Mouse (Mus musculus): ENCODE measurements at regions not wholly inside any gene's neighbourhood (a gene's known extent, or its start where the extent isn't known, plus 50 kb on each side); places are given as distances from the start of the nearest gene placed in this dataset.

- Histone ChIP-seq H3K9ac (ENCODE audit: insufficient read depth, low read depth, low read length, poor library complexity, severe bottlenecking) (no peak overlapping the region), H3K27ac (ENCODE audit: insufficient read depth, low read depth, low read length, poor library complexity, severe bottlenecking) (no peak overlapping the region), H3K4me3 (ENCODE audit: insufficient read depth in 1 of 2, low read depth in 1 of 2, low read length in 2 of 2, poor library complexity in 1 of 2, severe bottlenecking in 1 of 2) (no peak overlapping the region), H3K36me3 (ENCODE audit: control insufficient read depth, insufficient read depth, low read length, poor library complexity, severe bottlenecking) (no peaks in the 10 kb centered on the region), H3K9me3 (ENCODE audit: control insufficient read depth, insufficient read depth, low read depth, low read length) (no peaks in the 10 kb centered on the region), H3K4me1 (ENCODE audit: control insufficient read depth in 2 of 2, insufficient read depth in 2 of 2, low read length in 2 of 2, poor library complexity in 1 of 2) (peaks cover 10 to 22% of the 10 kb centered on the region in 2 experiments)
- DNase-seq (ENCODE audit: low read depth, low spot score), result no peak
- TF ChIP-seq CHD2 (IDR thresholded peaks at IDR 0.05; ENCODE audit: low read depth, low read length) (no peak), HCFC1 (IDR thresholded peaks at IDR 0.05; ENCODE audit: borderline replicate concordance, insufficient read depth, low read length) (no peak), ZC3H11A (IDR thresholded peaks at IDR 0.05; ENCODE audit: borderline replicate concordance, low read depth, low read length) (no peak), ZNF384 (IDR thresholded peaks at IDR 0.05; ENCODE audit: low read depth, low read length) (no peak), MAFK (IDR thresholded peaks at IDR 0.05; ENCODE audit: insufficient read depth, low read depth, low read length) (no peak)
- in situ Hi-C loops (cut with MboI; ENCODE audit: low sequenced_read_pairs in 2 of 2, unreplicated experiment in 2 of 2), result no loop called here
Observed at GRCm38 (mm10) chr6:100416046-100416445, 128.8 kb upstream of the Rybp start.

- Histone ChIP-seq H3K27ac (ENCODE audit: insufficient read depth, low read depth, low read length, poor library complexity, severe bottlenecking) (no peak overlapping the region), H3K4me3 (ENCODE audit: insufficient read depth in 1 of 2, low read depth in 1 of 2, low read length in 2 of 2, poor library complexity in 1 of 2, severe bottlenecking in 1 of 2) (no peak overlapping the region), H3K36me3 (ENCODE audit: control insufficient read depth, insufficient read depth, low read length, poor library complexity, severe bottlenecking) (no peaks in the 10 kb centered on the region), H3K4me1 (ENCODE audit: control insufficient read depth in 2 of 2, insufficient read depth in 2 of 2, low read length in 2 of 2, poor library complexity in 1 of 2) (peaks cover 7 to 17% of the 10 kb centered on the region in 2 experiments; a peak in 2 of 4 replicates), H3K9ac (ENCODE audit: insufficient read depth, low read depth, low read length, poor library complexity, severe bottlenecking) (no peak overlapping the region), H3K9me3 (ENCODE audit: control insufficient read depth, insufficient read depth, low read depth, low read length) (no peaks in the 10 kb centered on the region)
- DNase-seq (ENCODE audit: low read depth, low spot score), result no peak
- in situ Hi-C loops (cut with MboI; ENCODE audit: low sequenced_read_pairs in 2 of 2, unreplicated experiment in 2 of 2), result no loop called here
- TF ChIP-seq CHD2 (IDR thresholded peaks at IDR 0.05; ENCODE audit: low read depth, low read length) (no peak), MAFK (IDR thresholded peaks at IDR 0.05; ENCODE audit: insufficient read depth, low read depth, low read length) (no peak), ZNF384 (IDR thresholded peaks at IDR 0.05; ENCODE audit: low read depth, low read length) (no peak), HCFC1 (IDR thresholded peaks at IDR 0.05; ENCODE audit: borderline replicate concordance, insufficient read depth, low read length) (no peak), ZC3H11A (IDR thresholded peaks at IDR 0.05; ENCODE audit: borderline replicate concordance, low read depth, low read length) (no peak)
Observed at GRCm38 (mm10) chr6:100415514-100415913, 128.2 kb upstream of the Rybp start.

- Histone ChIP-seq H3K9me3 (ENCODE audit: control insufficient read depth, insufficient read depth, low read depth, low read length) (no peaks in the 10 kb centered on the region), H3K4me3 (ENCODE audit: insufficient read depth in 1 of 2, low read depth in 1 of 2, low read length in 2 of 2, poor library complexity in 1 of 2, severe bottlenecking in 1 of 2) (no peak overlapping the region), H3K36me3 (ENCODE audit: control insufficient read depth, insufficient read depth, low read length, poor library complexity, severe bottlenecking) (no peaks in the 10 kb centered on the region), H3K4me1 (ENCODE audit: control insufficient read depth in 2 of 2, insufficient read depth in 2 of 2, low read length in 2 of 2, poor library complexity in 1 of 2) (peaks cover 4 to 15% of the 10 kb centered on the region in 2 experiments; a peak in 2 of 4 replicates), H3K27ac (ENCODE audit: insufficient read depth, low read depth, low read length, poor library complexity, severe bottlenecking) (no peak overlapping the region), H3K9ac (ENCODE audit: insufficient read depth, low read depth, low read length, poor library complexity, severe bottlenecking) (no peak overlapping the region)
- TF ChIP-seq CHD2 (IDR thresholded peaks at IDR 0.05; ENCODE audit: low read depth, low read length), result no peak
- TF ChIP-seq MAFK (IDR thresholded peaks at IDR 0.05; ENCODE audit: insufficient read depth, low read depth, low read length), result no peak
- TF ChIP-seq HCFC1 (IDR thresholded peaks at IDR 0.05; ENCODE audit: borderline replicate concordance, insufficient read depth, low read length), result no peak
- no peak for TF ChIP-seq ZNF384 (IDR thresholded peaks at IDR 0.05; ENCODE audit: low read depth, low read length)
- TF ChIP-seq ZC3H11A (IDR thresholded peaks at IDR 0.05; ENCODE audit: borderline replicate concordance, low read depth, low read length), result no peak
- DNase-seq (ENCODE audit: low read depth, low spot score), result no peak
- in situ Hi-C loops (cut with MboI; ENCODE audit: low sequenced_read_pairs in 2 of 2, unreplicated experiment in 2 of 2), result no loop called here
Observed at GRCm38 (mm10) chr6:100414836-100415235, 127.6 kb upstream of the Rybp start.

- Histone ChIP-seq H3K4me3 (ENCODE audit: insufficient read depth in 1 of 2, low read depth in 1 of 2, low read length in 2 of 2, poor library complexity in 1 of 2, severe bottlenecking in 1 of 2) (no peak overlapping the region), H3K9me3 (ENCODE audit: control insufficient read depth, insufficient read depth, low read depth, low read length) (no peaks in the 10 kb centered on the region), H3K36me3 (ENCODE audit: control insufficient read depth, insufficient read depth, low read length, poor library complexity, severe bottlenecking) (no peaks in the 10 kb centered on the region), H3K9ac (ENCODE audit: insufficient read depth, low read depth, low read length, poor library complexity, severe bottlenecking) (no peak overlapping the region), H3K27ac (ENCODE audit: insufficient read depth, low read depth, low read length, poor library complexity, severe bottlenecking) (no peak overlapping the region), H3K4me1 (ENCODE audit: control insufficient read depth in 2 of 2, insufficient read depth in 2 of 2, low read length in 2 of 2, poor library complexity in 1 of 2) (peaks cover 4 to 19% of the 10 kb centered on the region in 2 experiments; a peak in 2 of 4 replicates)
- DNase-seq (ENCODE audit: low read depth, low spot score), result no peak
- in situ Hi-C loops (cut with MboI; ENCODE audit: low sequenced_read_pairs in 2 of 2, unreplicated experiment in 2 of 2), result no loop called here
- no peak for TF ChIP-seq CHD2 (IDR thresholded peaks at IDR 0.05; ENCODE audit: low read depth, low read length)
Observed at GRCm38 (mm10) chr6:100412486-100412885, 125.2 kb upstream of the Rybp start.

GRCm38 (mm10) chr6:100411968-100412367 lies 124.7 kb upstream of the Rybp start:
- DNase-seq (ENCODE audit: low read depth, low spot score), result no peak
- no peak overlapping the region for H3K9ac ChIP-seq (ENCODE audit: insufficient read depth, low read depth, low read length, poor library complexity, severe bottlenecking)
- no peaks in the 10 kb centered on the region for H3K36me3 ChIP-seq (ENCODE audit: control insufficient read depth, insufficient read depth, low read length, poor library complexity, severe bottlenecking)
- H3K27ac ChIP-seq (ENCODE audit: insufficient read depth, low read depth, low read length, poor library complexity, severe bottlenecking), result no peak overlapping the region
- H3K4me1 ChIP-seq (ENCODE audit: control insufficient read depth in 2 of 2, insufficient read depth in 2 of 2, low read length in 2 of 2, poor library complexity in 1 of 2), result peaks cover 4 to 14% of the 10 kb centered on the region in 2 experiments; a peak in 2 of 4 replicates
- in situ Hi-C loops (cut with MboI; ENCODE audit: low sequenced_read_pairs in 2 of 2, unreplicated experiment in 2 of 2), result no loop called here
- H3K9me3 ChIP-seq (ENCODE audit: control insufficient read depth, insufficient read depth, low read depth, low read length), result no peaks in the 10 kb centered on the region
- no peak for TF ChIP-seq MAFK (IDR thresholded peaks at IDR 0.05; ENCODE audit: insufficient read depth, low read depth, low read length)
- TF ChIP-seq ZC3H11A (IDR thresholded peaks at IDR 0.05; ENCODE audit: borderline replicate concordance, low read depth, low read length), result no peak
- H3K4me3 ChIP-seq (ENCODE audit: insufficient read depth in 1 of 2, low read depth in 1 of 2, low read length in 2 of 2, poor library complexity in 1 of 2, severe bottlenecking in 1 of 2), result no peak overlapping the region

Measured in ES-E14 (cell line).